Mouse (Mus musculus): ENCODE results near the gene Sfswap.
"Not testable (repeated sequence)": the region's sequence is repeated elsewhere in the genome, so short reads cannot be mapped to it uniquely, and the experiment has no call there.

Gene Sfswap

GRCm38 (mm10) chr5:129500722-129501634 lies at the start of gene Sfswap:
Gene Sfswap (plus strand): TSS chr5:129501221.
- DNase-seq, result peak; percentile 90

GRCm38 (mm10) chr5:129452561-129452960 lies 48.5 kb upstream of the Sfswap start:
- DNase-seq, result no peak

GRCm38 (mm10) chr5:129454802-129455528 lies 46.1 kb upstream of the Sfswap start:
- DNase-seq, result peak; percentile 83

- DNase-seq, result no peak
These were observed 45.5 kb upstream of the Sfswap start for GRCm38 (mm10) chr5:129455529-129455896.

- no peak for DNase-seq
These were observed 44.4 kb upstream of the Sfswap start for GRCm38 (mm10) chr5:129456579-129457140.

GRCm38 (mm10) chr5:129458109-129458508 lies 42.9 kb upstream of the Sfswap start:
- DNase-seq, result no peak

- peak; percentile 32 for DNase-seq
These were observed 42.5 kb upstream of the Sfswap start for GRCm38 (mm10) chr5:129458541-129458940.

- DNase-seq, result no peak
These were observed 40.1 kb upstream of the Sfswap start for GRCm38 (mm10) chr5:129460798-129461476.

- not testable (repeated sequence) for DNase-seq
These were observed 37.4 kb upstream of the Sfswap start for GRCm38 (mm10) chr5:129463648-129464047.

GRCm38 (mm10) chr5:129465788-129466187 lies 35.2 kb upstream of the Sfswap start:
- no peak for DNase-seq

- no peak for DNase-seq
These were observed 25.4 kb upstream of the Sfswap start for GRCm38 (mm10) chr5:129475532-129476045.

- no peak for DNase-seq
These were observed 11.1 kb upstream of the Sfswap start for GRCm38 (mm10) chr5:129489879-129490278.

- no peak for DNase-seq
These were observed 650 bp downstream of the Sfswap start for GRCm38 (mm10) chr5:129501671-129502070.

- no peak for DNase-seq
These were observed 5.9 kb downstream of the Sfswap start for GRCm38 (mm10) chr5:129506886-129507285.

GRCm38 (mm10) chr5:129518180-129518579 lies 17.2 kb downstream of the Sfswap start:
- DNase-seq, result peak; percentile 67

- DNase-seq, result peak; percentile 59
These were observed 17.8 kb downstream of the Sfswap start for GRCm38 (mm10) chr5:129518786-129519185.

- no peak for DNase-seq
These were observed 18.6 kb downstream of the Sfswap start for GRCm38 (mm10) chr5:129519591-129519990.

GRCm38 (mm10) chr5:129521501-129521900 lies 20.5 kb downstream of the Sfswap start:
- no peak for DNase-seq

GRCm38 (mm10) chr5:129521913-129522312 lies 20.9 kb downstream of the Sfswap start:
- DNase-seq, result no peak

- DNase-seq, result no peak
These were observed 22.1 kb downstream of the Sfswap start for GRCm38 (mm10) chr5:129523166-129523565.

GRCm38 (mm10) chr5:129524751-129525150 lies 23.7 kb downstream of the Sfswap start:
- no peak for DNase-seq

- no peak for DNase-seq
These were observed 26.1 kb downstream of the Sfswap start for GRCm38 (mm10) chr5:129527162-129527561.

- no peak for DNase-seq
These were observed 28.6 kb downstream of the Sfswap start for GRCm38 (mm10) chr5:129529571-129529970.
